ENCODE assay signal across 11 mouse cellular contexts in the genomic region with DNA sequence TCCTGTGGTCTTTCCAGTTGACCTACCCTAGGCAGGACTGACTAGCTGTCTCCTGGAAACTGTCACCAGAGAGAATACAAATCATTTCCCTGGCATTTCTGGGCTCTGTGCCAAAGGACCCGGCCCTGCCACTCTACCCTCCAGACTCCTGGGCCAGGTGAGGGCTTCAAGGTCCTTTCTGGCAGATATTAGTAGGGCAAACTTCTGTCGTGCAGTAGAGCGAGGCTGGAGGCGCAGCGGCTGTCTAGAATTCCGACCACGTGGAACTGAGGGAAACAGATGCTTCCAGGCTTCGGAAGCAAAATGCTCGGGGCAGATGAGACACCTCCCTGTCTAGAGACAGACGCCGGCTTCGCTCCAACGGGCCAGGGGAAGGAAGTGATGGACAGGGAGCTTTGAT. TPM values are rescaled to one million over a fixed set of nuclear protein-coding genes. Genes with fewer than 3 reads are reported as not detected.
DNase-seq lines count a peak whose midpoint lies in the region; ATAC-seq lines count a peak whose summit lies in the region.
"Had no signal": no experiment of that assay in that cellular context is flagged by ENCODE, and none has a peak within 500 bp of the region (broad histone marks: within the 10 kb centered on the region; RNA-seq: fewer than 3 reads in every experiment).

No protein-coding gene starts in this region.

- DNase-seq in forebrain, embryonic 14.5 days (ENCODE audit: low spot score): peak; percentile 24
- no peak for DNase-seq in forebrain, embryonic 10.5 days (ENCODE audit: extremely low spot score, low spot score)
- peak; percentile 23 for DNase-seq in ovary, postnatal 36 days (ENCODE audit: low spot score)
- no peak for DNase-seq in ovary, adult 18-20 months (ENCODE audit: low spot score)
- DNase-seq in kidney, adult 18-20 months: peak; percentile 80
- peak; percentile 35 for DNase-seq in lung, postnatal 25 days (ENCODE audit: low spot score)
- no peak for DNase-seq in embryo, embryonic 10 days (ENCODE audit: low spot score)
- DNase-seq in thymus, postnatal 4 days: no peak

- H3K4me2 ChIP-seq in forebrain, embryonic 14.5 days (ENCODE audit: low read length): no peak overlapping the region
- H3K4me2 ChIP-seq: midbrain, embryonic 12.5 days; stomach, embryonic 15.5 days had no signal

- H3K36me3 ChIP-seq in forebrain, embryonic 14.5 days (ENCODE audit: control insufficient read depth, insufficient read depth, low read length): no peaks in the 10 kb centered on the region
- H3K36me3 ChIP-seq in forebrain, embryonic 10.5 days (replicated peaks): peaks cover 19% of the 10 kb centered on the region
- H3K36me3 ChIP-seq: midbrain, embryonic 12.5 days; stomach, embryonic 15.5 days had no signal

- WGBS in forebrain, embryonic 14.5 days: 68% methylated on average over 13 of the region's 13 CpGs
- WGBS in forebrain, embryonic 10.5 days: 89% methylated on average over 13 of the region's 13 CpGs

- H3K9ac ChIP-seq in forebrain, embryonic 14.5 days (ENCODE audit: low read length): no peak overlapping the region
- H3K9ac ChIP-seq: midbrain, embryonic 12.5 days; stomach, embryonic 15.5 days had no signal

- H3K4me3 ChIP-seq in forebrain, embryonic 14.5 days (ENCODE audit: low read depth, low read length): no peak overlapping the region
- no peak overlapping the region for H3K4me3 ChIP-seq in forebrain, embryonic 10.5 days
- H3K4me3 ChIP-seq: erythroblast, embryonic 14.5 days; midbrain, embryonic 12.5 days; stomach, embryonic 15.5 days had no signal

- peaks cover 22% of the 10 kb centered on the region for H3K4me1 ChIP-seq in forebrain, embryonic 14.5 days (ENCODE audit: control insufficient read depth, insufficient read depth, low read length)
- peaks cover 20% of the 10 kb centered on the region for H3K4me1 ChIP-seq in forebrain, embryonic 10.5 days

- H3K27me3 ChIP-seq in forebrain, embryonic 14.5 days (replicated peaks; ENCODE audit: control insufficient read depth, insufficient read depth, low read length): no peaks in the 10 kb centered on the region
- no peaks in the 10 kb centered on the region for H3K27me3 ChIP-seq in forebrain, embryonic 10.5 days (ENCODE audit: poor library complexity, severe bottlenecking)
- H3K27me3 ChIP-seq: midbrain, embryonic 12.5 days; stomach, embryonic 15.5 days had no signal

- ATAC-seq in forebrain, embryonic 14.5 days: no peak

- H3K9me3 ChIP-seq in forebrain, embryonic 14.5 days (replicated peaks; ENCODE audit: control insufficient read depth, low read length): no peaks in the 10 kb centered on the region
- peaks cover 4% of the 10 kb centered on the region; the same call in 1 of the 2 replicates for H3K9me3 ChIP-seq in forebrain, embryonic 10.5 days
- H3K9me3 ChIP-seq: midbrain, embryonic 12.5 days; stomach, embryonic 15.5 days had no signal

- H3K27ac ChIP-seq in forebrain, embryonic 14.5 days (ENCODE audit: low read depth, low read length): no peak overlapping the region
- H3K27ac ChIP-seq in forebrain, embryonic 10.5 days: no peak overlapping the region
- H3K27ac ChIP-seq: midbrain, embryonic 12.5 days; stomach, embryonic 15.5 days had no signal

RNA-seq across cellular contexts. Expression of gene Sardh, which starts 56.6 kb away (rescaled TPM):
- polyA plus RNA-seq in forebrain, embryonic 14.5 days (2014; fragmentation: Nextera tagmentation; extraction: Ambion mirVana): 4.2 and 4.7 TPM in 2 replicates
- 1.8 TPM in 2 replicates for polyA plus RNA-seq in forebrain, embryonic 10.5 days (2016; fragmentation: Nextera tagmentation; extraction: Ambion mirVana)

Comparison
In these comparisons a context has a peak if more than half of its experiments do, and no peak if none do; other contexts are left out.
1. DNase-seq: peak in forebrain, embryonic 14.5 days (single experiment), ovary, postnatal 36 days (single experiment), kidney, adult 18-20 months (single experiment) and lung, postnatal 25 days (single experiment); none in forebrain, embryonic 10.5 days (single experiment), ovary, adult 18-20 months (single experiment), embryo, embryonic 10 days (single experiment) and thymus, postnatal 4 days (single experiment).